16 mouse cellular contexts compared by ENCODE assay signal in the genomic region with DNA sequence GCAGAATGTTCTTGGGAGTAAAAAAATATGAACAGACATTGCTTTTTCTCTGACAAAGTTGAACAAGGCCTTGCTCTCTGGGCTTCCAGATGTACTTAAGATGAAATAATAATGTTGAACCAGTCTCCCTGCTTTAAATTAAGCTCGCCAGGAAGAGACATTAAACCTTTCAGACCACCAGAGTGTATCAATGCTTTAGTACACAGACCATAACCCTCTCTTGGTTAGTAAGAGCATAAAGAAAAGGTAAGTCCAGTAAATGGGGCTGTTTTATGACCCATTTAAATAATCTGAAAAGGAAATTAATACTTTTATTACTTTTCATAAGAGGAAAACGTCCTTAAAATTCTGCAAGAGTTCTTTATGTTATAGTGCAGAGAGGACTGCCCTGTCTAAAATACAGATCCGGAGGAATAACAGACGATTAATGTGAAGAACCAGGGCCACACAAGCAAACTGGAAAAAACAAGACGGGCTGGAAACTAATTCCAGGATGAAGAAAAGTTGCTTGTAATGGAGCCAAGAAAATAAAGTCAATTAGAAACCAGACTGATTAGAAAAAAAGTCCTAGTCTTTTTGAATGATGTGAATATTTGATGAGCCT.
"Had no signal": no experiment of that assay in that cellular context is flagged by ENCODE, and none has a peak within 500 bp of the region (broad histone marks: within the 10 kb centered on the region; RNA-seq: fewer than 3 reads in every experiment).

No protein-coding gene starts in this region.

- H3K4me2 ChIP-seq: lung, embryonic 14.5 days; midbrain, embryonic 12.5 days; neural tube, embryonic 13.5 days; neural tube, embryonic 15.5 days; stomach, embryonic 15.5 days had no signal

- H3K27ac ChIP-seq: midbrain, embryonic 10.5 days; midbrain, embryonic 12.5 days; neural tube, embryonic 13.5 days; neural tube, embryonic 15.5 days; stomach, embryonic 15.5 days; stomach, postnatal 0 days had no signal

- DNase-seq: lung, adult 18-20 months; lung, embryonic 14.5 days; lung, postnatal 10 days; lung, postnatal 4 days; midbrain, embryonic 14.5 days; right cerebral cortex, postnatal 14 days; thymus, adult 2 months; thymus, postnatal 25 days had no signal

- H3K4me3 ChIP-seq: midbrain, embryonic 10.5 days; midbrain, embryonic 12.5 days; myocyte; neural tube, embryonic 13.5 days; neural tube, embryonic 15.5 days; stomach, embryonic 15.5 days had no signal

- H3K27me3 ChIP-seq: midbrain, embryonic 12.5 days; neural tube, embryonic 13.5 days; neural tube, embryonic 15.5 days; stomach, embryonic 15.5 days had no signal

- H3K9me3 ChIP-seq: midbrain, embryonic 10.5 days; midbrain, embryonic 12.5 days; neural tube, embryonic 13.5 days; neural tube, embryonic 15.5 days; stomach, embryonic 15.5 days had no signal

- ATAC-seq: midbrain, embryonic 16.5 days had no signal

- H3K9ac ChIP-seq: lung, embryonic 14.5 days; midbrain, embryonic 12.5 days; neural tube, embryonic 13.5 days; neural tube, embryonic 15.5 days; stomach, embryonic 15.5 days had no signal

- H3K36me3 ChIP-seq: midbrain, embryonic 10.5 days; midbrain, embryonic 12.5 days; neural tube, embryonic 13.5 days; neural tube, embryonic 15.5 days; stomach, embryonic 15.5 days had no signal

- H3K4me1 ChIP-seq: midbrain, embryonic 10.5 days; midbrain, embryonic 12.5 days; neural tube, embryonic 13.5 days; neural tube, embryonic 15.5 days; stomach, embryonic 15.5 days had no signal
